Mouse (Mus musculus) megakaryocyte, adult 5-6 weeks (primary cell): Measurements from ENCODE around the gene Sf3b1. TPM values are rescaled to one million over a fixed set of nuclear protein-coding genes. Genes with fewer than 3 reads are reported as not detected.
A peak's percentile ranks its signal among the peaks of the same experiment; 100 is the strongest.
"Not testable (repeated sequence)": the region's sequence is repeated elsewhere in the genome, so short reads cannot be mapped to it uniquely, and the experiment has no call there.

ENCODE experiments used
- ATAC-seq: 2 replicates; pipeline ENCODE4 v1.8.0; 2016; ENCODE audit warnings: mild to moderate bottlenecking, inconsistent platforms; ENCODE audit not compliant: poor library complexity, severe bottlenecking
- total RNA-seq, 2 experiments: library from RNA; stranded (forward) in 1 of 2; stranded (reverse) in 1 of 2; fragments of 153-499, 151-499 nt in 1 of 2; fragments of 221-1000, 200-1000 nt in 1 of 2; gene quantifications; 2 replicates each; pipeline versions ENCODE4 v1.2.3 to v1.2.4; 2015 to 2017

The Sf3b1 gene
- 288 and 309 TPM in 2 replicates for total RNA-seq (2015)
- 305 and 338 TPM in 2 replicates for total RNA-seq (2017)

- peak; percentile 84 for ATAC-seq
These were observed at the start of gene Sf3b1 for GRCm38 (mm10) chr1:55027253-55027801. Sf3b1 (minus strand) TSS chr1:55027481.

- ATAC-seq, result no peak
These were observed 49.1 kb upstream of the Sf3b1 start for GRCm38 (mm10) chr1:55076395-55076743.

GRCm38 (mm10) chr1:55075652-55076394, 48.5 kb upstream of the Sf3b1 start:
- ATAC-seq, result no peak

GRCm38 (mm10) chr1:55074757-55075156, 47.5 kb upstream of the Sf3b1 start:
- ATAC-seq, result no peak

GRCm38 (mm10) chr1:55072328-55072727, 45.0 kb upstream of the Sf3b1 start:
- ATAC-seq, result not testable (repeated sequence)

- no peak for ATAC-seq
These were observed 34.5 kb upstream of the Sf3b1 start for GRCm38 (mm10) chr1:55061772-55062171.

GRCm38 (mm10) chr1:55061099-55061498, 33.8 kb upstream of the Sf3b1 start:
- no peak for ATAC-seq

GRCm38 (mm10) chr1:55058383-55058782, 31.1 kb upstream of the Sf3b1 start:
- ATAC-seq, result peak; percentile 49

- no peak for ATAC-seq
These were observed 28.2 kb upstream of the Sf3b1 start for GRCm38 (mm10) chr1:55055322-55056115.

GRCm38 (mm10) chr1:55053596-55053995, 26.3 kb upstream of the Sf3b1 start:
- no peak for ATAC-seq

- peak; percentile 42 for ATAC-seq
These were observed 25.7 kb upstream of the Sf3b1 start for GRCm38 (mm10) chr1:55053005-55053404.

- ATAC-seq, result peak; percentile 97
These were observed 25.2 kb upstream of the Sf3b1 start, which contains the start of gene Coq10b for GRCm38 (mm10) chr1:55052355-55052953. Coq10b (plus strand) TSS chr1:55052770.

GRCm38 (mm10) chr1:55051671-55052070, 24.4 kb upstream of the Sf3b1 start:
- ATAC-seq, result no peak

GRCm38 (mm10) chr1:55048841-55049587, 21.7 kb upstream of the Sf3b1 start:
- no peak for ATAC-seq

- no peak for ATAC-seq
These were observed 15.9 kb upstream of the Sf3b1 start for GRCm38 (mm10) chr1:55043164-55043563.

GRCm38 (mm10) chr1:55042246-55042645, 15.0 kb upstream of the Sf3b1 start:
- no peak for ATAC-seq

- no peak for ATAC-seq
These were observed 14.4 kb upstream of the Sf3b1 start for GRCm38 (mm10) chr1:55041691-55042090.

GRCm38 (mm10) chr1:55039944-55040343, 12.7 kb upstream of the Sf3b1 start:
- no peak for ATAC-seq

GRCm38 (mm10) chr1:55031026-55031779, 3.9 kb upstream of the Sf3b1 start:
- ATAC-seq, result no peak

- no peak for ATAC-seq
These were observed 2.2 kb upstream of the Sf3b1 start for GRCm38 (mm10) chr1:55029446-55029845.
